Mouse (Mus musculus) activated CD4-positive, CD25-positive, alpha-beta regulatory T cell, adult 4 months (primary cell): ENCODE measurements at regions not wholly inside any gene's neighbourhood (a gene's known extent, or its start where the extent isn't known, plus 50 kb on each side); places are given as distances from the start of the nearest gene placed in this dataset.

Source experiments
- ATAC-seq: one replicate; pipeline ENCODE4 v1.8.0; 2017

- no peak for ATAC-seq
These were observed 218.0 kb upstream of the Zfp637 start for GRCm38 (mm10) chr6:117622946-117623345.

- ATAC-seq = no peak
These were observed 215.3 kb upstream of the Zfp637 start for GRCm38 (mm10) chr6:117625716-117626115.

GRCm38 (mm10) chr6:117627461-117627860 lies 213.5 kb upstream of the Zfp637 start:
- no peak for ATAC-seq

GRCm38 (mm10) chr6:117646628-117647027 lies 194.4 kb upstream of the Zfp637 start:
- no peak for ATAC-seq

- no peak for ATAC-seq
These were observed 190.4 kb upstream of the Zfp637 start for GRCm38 (mm10) chr6:117650541-117650940.

- ATAC-seq = no peak
These were observed 189.4 kb upstream of the Zfp637 start for GRCm38 (mm10) chr6:117651551-117651950.

GRCm38 (mm10) chr6:117652012-117652411 lies 189.0 kb upstream of the Zfp637 start:
- no peak for ATAC-seq

GRCm38 (mm10) chr6:117652917-117653316 lies 188.1 kb upstream of the Zfp637 start:
- ATAC-seq = no peak

- ATAC-seq = no peak
These were observed 187.0 kb upstream of the Zfp637 start for GRCm38 (mm10) chr6:117653886-117654425.

GRCm38 (mm10) chr6:117655986-117656385 lies 185.0 kb upstream of the Zfp637 start:
- ATAC-seq = no peak

GRCm38 (mm10) chr6:117660576-117660975 lies 180.4 kb upstream of the Zfp637 start:
- no peak for ATAC-seq

GRCm38 (mm10) chr6:117662635-117663034 lies 178.3 kb upstream of the Zfp637 start:
- ATAC-seq = no peak

GRCm38 (mm10) chr6:117670337-117670736 lies 170.6 kb upstream of the Zfp637 start:
- no peak for ATAC-seq

GRCm38 (mm10) chr6:117670792-117671525 lies 170.0 kb upstream of the Zfp637 start:
- ATAC-seq = no peak

GRCm38 (mm10) chr6:117675059-117675800 lies 165.8 kb upstream of the Zfp637 start:
- ATAC-seq = no peak

GRCm38 (mm10) chr6:117676064-117676821 lies 164.7 kb upstream of the Zfp637 start:
- ATAC-seq = no peak

GRCm38 (mm10) chr6:117677062-117677461 lies 163.9 kb upstream of the Zfp637 start:
- ATAC-seq = no peak

GRCm38 (mm10) chr6:117677821-117678220 lies 163.2 kb upstream of the Zfp637 start:
- no peak for ATAC-seq

- no peak for ATAC-seq
These were observed 162.7 kb upstream of the Zfp637 start for GRCm38 (mm10) chr6:117678276-117678675.

- ATAC-seq = no peak
These were observed 162.1 kb upstream of the Zfp637 start for GRCm38 (mm10) chr6:117678877-117679276.

- no peak for ATAC-seq
These were observed 154.8 kb upstream of the Zfp637 start for GRCm38 (mm10) chr6:117686212-117686611.

GRCm38 (mm10) chr6:117687045-117687444 lies 153.9 kb upstream of the Zfp637 start:
- ATAC-seq = no peak

- no peak for ATAC-seq
These were observed 152.3 kb upstream of the Zfp637 start for GRCm38 (mm10) chr6:117688664-117689178.
